In the genomic region with DNA sequence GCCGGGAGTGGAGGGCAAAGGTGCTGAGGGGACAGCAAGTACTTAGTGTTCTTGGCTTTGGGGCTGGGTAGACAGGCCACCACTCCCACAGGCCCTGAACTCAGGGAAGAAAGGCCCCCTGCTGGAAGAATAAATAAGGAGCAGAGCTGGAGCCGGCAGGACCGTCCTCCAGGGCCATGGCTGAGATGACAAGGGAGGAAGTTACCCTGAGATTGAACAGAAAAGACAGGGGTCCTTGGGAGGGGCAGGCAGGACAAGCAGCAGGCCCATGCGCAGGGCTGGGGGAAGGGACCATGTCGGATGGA, we compare ENCODE assay signal across 8 mouse cellular contexts. TPM values are rescaled to one million over a fixed set of nuclear protein-coding genes. Genes with fewer than 3 reads are reported as not detected.
DNase-seq lines count a peak whose midpoint lies in the region; ATAC-seq and TF ChIP-seq lines count a peak whose summit lies in the region.

No protein-coding gene starts in this region.

- no peak overlapping the region for H3K4me2 ChIP-seq in liver, embryonic 12.5 days
- H3K4me2 ChIP-seq in stomach, postnatal 0 days (replicated peaks; ENCODE audit: low read depth) = no peak overlapping the region

- peak; percentile 56 to 76 for DNase-seq in adrenal gland, adult (ENCODE audit: inconsistent age in 2 of 2, low spot score in 1 of 2)
- no peak for DNase-seq in adrenal gland, postnatal 25 days
- DNase-seq in ES-CJ7 (ENCODE audit: low read depth, low spot score) = peak; percentile 65
- DNase-seq in heart, postnatal 4 days = peak; percentile 52
- peak; percentile 61 for DNase-seq in stomach, postnatal 0 days (ENCODE audit: low spot score)
- DNase-seq in right cerebral cortex, postnatal 25 days = no peak

- no peak for ATAC-seq in liver, embryonic 12.5 days
- ATAC-seq in stomach, postnatal 0 days (ENCODE audit: low FRiP score, low TSS enrichment) = peak; percentile 38; the same call in 1 of the 2 replicates
- ATAC-seq in activated CD4-positive, CD25-positive, alpha-beta regulatory T cell, adult 4 months = no peak

- no peak overlapping the region for H3K4me3 ChIP-seq in liver, embryonic 12.5 days
- H3K4me3 ChIP-seq in stomach, postnatal 0 days (ENCODE audit: low read depth, low read length) = no peak overlapping the region

- H3K27me3 ChIP-seq in liver, embryonic 12.5 days (replicated peaks) = no peaks in the 10 kb centered on the region
- H3K27me3 ChIP-seq in stomach, postnatal 0 days (ENCODE audit: control insufficient read depth, insufficient read depth, low read length) = no peaks in the 10 kb centered on the region

- no peaks in the 10 kb centered on the region for H3K9me3 ChIP-seq in liver, embryonic 12.5 days (replicated peaks)
- H3K9me3 ChIP-seq in stomach, postnatal 0 days (ENCODE audit: control insufficient read depth, low read length) = no peaks in the 10 kb centered on the region

- H3K27ac ChIP-seq in liver, embryonic 12.5 days = peak overlapping the region; percentile 0
- peak overlapping the region; percentile 13; the same call in 1 of the 2 replicates for H3K27ac ChIP-seq in stomach, postnatal 0 days (replicated peaks)

- peaks cover 41% of the 10 kb centered on the region for H3K4me1 ChIP-seq in liver, embryonic 12.5 days
- H3K4me1 ChIP-seq in stomach, postnatal 0 days (replicated peaks; ENCODE audit: control insufficient read depth, insufficient read depth) = no peaks in the 10 kb centered on the region

- WGBS in liver, embryonic 12.5 days (ENCODE audit: insufficient replicate concordance) = 25% methylated on average over 5 of the region's 5 CpGs
- WGBS in stomach, postnatal 0 days = 23% methylated on average over 5 of the region's 5 CpGs

- TF ChIP-seq CTCF in stomach, postnatal 0 days (IDR thresholded peaks at IDR 0.05; ENCODE audit: low read depth) = peak; percentile 73

- no peak overlapping the region for H3K9ac ChIP-seq in liver, embryonic 12.5 days
- H3K9ac ChIP-seq in stomach, postnatal 0 days (ENCODE audit: low read length) = no peak overlapping the region

- H3K36me3 ChIP-seq in liver, embryonic 12.5 days = peaks cover 33% of the 10 kb centered on the region
- peaks cover 24% of the 10 kb centered on the region for H3K36me3 ChIP-seq in stomach, postnatal 0 days (ENCODE audit: control insufficient read depth, insufficient read depth, low read length)

- TF ChIP-seq EP300 in stomach, postnatal 0 days (optimal IDR thresholded peaks at IDR 0.05) = no peak

RNA-seq across cellular contexts. Expression of a gene that starts 1.4 kb away (rescaled TPM):
- 165 and 186 TPM in 2 replicates for total RNA-seq in adrenal gland, postnatal 25 days (2021)
- 100 to 1,000 TPM; 188 to 191 TPM for total RNA-seq in heart, postnatal 4 days (2021)
- 118 and 126 TPM in 2 replicates for polyA plus RNA-seq in liver, embryonic 12.5 days (2016; fragmentation: Nextera tagmentation; extraction: Ambion mirVana)
- polyA plus RNA-seq in stomach, postnatal 0 days (2015; fragmentation: Nextera tagmentation; extraction: Ambion mirVana) = 183 and 194 TPM in 2 replicates
- 100 to 1,000 TPM; 118 to 143 TPM for polyA plus RNA-seq in activated CD4-positive, CD25-positive, alpha-beta regulatory T cell, adult 4 months (2017; shearing (Covaris generic))

RNA-seq across cellular contexts. Expression of a gene that starts 9.9 kb away (rescaled TPM):
- total RNA-seq in adrenal gland, postnatal 25 days (2021) = 1.1 and 2.7 TPM in 2 replicates
- 1 to 10 TPM; 1.8 to 2.1 TPM for total RNA-seq in heart, postnatal 4 days (2021)
- 3.5 and 3.8 TPM in 2 replicates for polyA plus RNA-seq in liver, embryonic 12.5 days (2016; fragmentation: Nextera tagmentation; extraction: Ambion mirVana)
- 5.6 and 7.1 TPM in 2 replicates for polyA plus RNA-seq in stomach, postnatal 0 days (2015; fragmentation: Nextera tagmentation; extraction: Ambion mirVana)
- polyA plus RNA-seq in activated CD4-positive, CD25-positive, alpha-beta regulatory T cell, adult 4 months (2017; shearing (Covaris generic)) = not detected

RNA-seq across cellular contexts. Expression of a gene that starts 10.1 kb away (rescaled TPM):
- total RNA-seq in adrenal gland, postnatal 25 days (2021) = 47.3 and 54.2 TPM in 2 replicates
- total RNA-seq in heart, postnatal 4 days (2021) = 10 to 100 TPM; 43.7 to 43.8 TPM
- 4.4 and 4.9 TPM in 2 replicates for polyA plus RNA-seq in liver, embryonic 12.5 days (2016; fragmentation: Nextera tagmentation; extraction: Ambion mirVana)
- polyA plus RNA-seq in stomach, postnatal 0 days (2015; fragmentation: Nextera tagmentation; extraction: Ambion mirVana) = 8.7 and 8.8 TPM in 2 replicates
- polyA plus RNA-seq in activated CD4-positive, CD25-positive, alpha-beta regulatory T cell, adult 4 months (2017; shearing (Covaris generic)) = 1 to 10 TPM; 4.6 to 6.7 TPM

RNA-seq across cellular contexts. Expression of a gene that starts 19.9 kb away (rescaled TPM):
- total RNA-seq in adrenal gland, postnatal 25 days (2021) = 62.7 and 68.2 TPM in 2 replicates
- total RNA-seq in heart, postnatal 4 days (2021) = 10 to 100 TPM; 70.2 to 72.5 TPM
- 51.7 and 53.9 TPM in 2 replicates for polyA plus RNA-seq in liver, embryonic 12.5 days (2016; fragmentation: Nextera tagmentation; extraction: Ambion mirVana)
- polyA plus RNA-seq in stomach, postnatal 0 days (2015; fragmentation: Nextera tagmentation; extraction: Ambion mirVana) = 128 and 131 TPM in 2 replicates
- polyA plus RNA-seq in activated CD4-positive, CD25-positive, alpha-beta regulatory T cell, adult 4 months (2017; shearing (Covaris generic)) = 10 to 100 TPM; 49.2 to 51.1 TPM

RNA-seq across cellular contexts. Expression of a gene that starts 22.9 kb away (rescaled TPM):
- total RNA-seq in adrenal gland, postnatal 25 days (2021) = 1.3 and 1.4 TPM in 2 replicates
- total RNA-seq in heart, postnatal 4 days (2021) = 1 to 10 TPM; 3.8 to 4.1 TPM
- polyA plus RNA-seq in liver, embryonic 12.5 days (2016; fragmentation: Nextera tagmentation; extraction: Ambion mirVana) = 1.0 and 1.5 TPM in 2 replicates
- polyA plus RNA-seq in stomach, postnatal 0 days (2015; fragmentation: Nextera tagmentation; extraction: Ambion mirVana) = 10.4 and 11.4 TPM in 2 replicates
- not detected for polyA plus RNA-seq in activated CD4-positive, CD25-positive, alpha-beta regulatory T cell, adult 4 months (2017; shearing (Covaris generic))

Comparison
In these comparisons a context has a peak if more than half of its experiments do, and no peak if none do; other contexts are left out.
1. DNase-seq: peak in adrenal gland, adult (2 of 2), ES-CJ7 (single experiment), heart, postnatal 4 days (single experiment) and stomach, postnatal 0 days (single experiment); none in adrenal gland, postnatal 25 days (single experiment) and right cerebral cortex, postnatal 25 days (single experiment).